Mouse (Mus musculus) kidney, embryonic 15.5 days (tissue): ENCODE measurements around the gene Mylip. TPM values are rescaled to one million over a fixed set of nuclear protein-coding genes. Genes with fewer than 3 reads are reported as not detected.

Experiments
- ATAC-seq: fragments of 200-750 bp; cut with Nextera tagmentation; replicated peaks from 2 replicates; pipeline ENCODE4 v1.8.0; 2017; ENCODE audit warnings: moderate TSS enrichment; ENCODE audit not compliant: low FRiP score
- H3K27ac ChIP-seq: fragments of 300-500 bp; sonication (generic); 2 replicates; pipeline ENCODE4 v1.5.1; 2015; ENCODE audit warnings: mild to moderate bottlenecking, inconsistent platforms
- H3K27me3 ChIP-seq: fragments of 300-500 bp; sonication (generic); 2 replicates; pipeline ENCODE4 v1.6.1; 2015; ENCODE audit warnings: inconsistent platforms
- H3K36me3 ChIP-seq: fragments of 300-500 bp; sonication (generic); 2 replicates; pipeline ENCODE4 v1.6.1; 2015; ENCODE audit warnings: inconsistent platforms
- H3K4me1 ChIP-seq: fragments of 300-500 bp; sonication (generic); 2 replicates; pipeline ENCODE4 v1.6.1; 2015; ENCODE audit warnings: inconsistent platforms
- H3K4me2 ChIP-seq: fragments of 300-500 bp; sonication (generic); 2 replicates; pipeline ENCODE4 v1.6.1; 2015; ENCODE audit warnings: moderate library complexity, mild to moderate bottlenecking, inconsistent platforms
- H3K4me3 ChIP-seq: fragments of 300-500 bp; sonication (generic); replicated peaks from 2 replicates; pipeline ENCODE4 v1.5.1; 2015; ENCODE audit warnings: mild to moderate bottlenecking, inconsistent platforms
- H3K9ac ChIP-seq: fragments of 300-500 bp; sonication (generic); 2 replicates; pipeline ENCODE4 v1.6.1; 2015; ENCODE audit warnings: mild to moderate bottlenecking, inconsistent platforms
- H3K9me3 ChIP-seq: fragments of 300-500 bp; sonication (generic); replicated peaks from 2 replicates; pipeline ENCODE4 v1.6.1; 2016; ENCODE audit warnings: inconsistent platforms
- WGBS: fragments of 180-500 bp; shearing (Covaris S2); methylation state at CpG from one replicate; pipeline ENCODE4 v1.1.7; 2015; ENCODE audit warnings: mixed read lengths; 5-methylcytosine and 5-hydroxymethylcytosine counted together
- polyA plus RNA-seq: library from polyadenylated mRNA; unstranded; fragments of >200 nt; fragmentation: Nextera tagmentation; extraction: Ambion mirVana; gene quantifications from 2 replicates; pipeline ENCODE4 v1.2.1, GENCODE M21; 2015

The Mylip gene
- polyA plus RNA-seq, 1 experiment from 2014 or later, result 13.1 TPM

- no peaks in the 10 kb centered on the region for H3K27me3 ChIP-seq
- no peaks in the 10 kb centered on the region for H3K36me3 ChIP-seq
- 28% methylated on average over 6 of the region's 6 CpGs for WGBS
- no peaks in the 10 kb centered on the region for H3K4me1 ChIP-seq
- H3K27ac ChIP-seq, result no peak overlapping the region
- H3K4me3 ChIP-seq, result no peak overlapping the region
- H3K9ac ChIP-seq, result no peak overlapping the region
- H3K9me3 ChIP-seq, result no peaks in the 10 kb centered on the region
- ATAC-seq, result no peak
- H3K4me2 ChIP-seq, result no peak overlapping the region
Observed at GRCm38 (mm10) chr13:45374846-45375245, 14.7 kb upstream of the Mylip start.

- Histone ChIP-seq H3K36me3 (no peaks in the 10 kb centered on the region), H3K9ac (no peak overlapping the region), H3K4me3 (no peak overlapping the region), H3K4me1 (no peaks in the 10 kb centered on the region), H3K9me3 (no peaks in the 10 kb centered on the region), H3K4me2 (no peak overlapping the region), H3K27ac (no peak overlapping the region), H3K27me3 (no peaks in the 10 kb centered on the region)
- 50% methylated on average over 7 of the region's 7 CpGs for WGBS
- ATAC-seq, result no peak
Observed at GRCm38 (mm10) chr13:45382208-45382607, 7.3 kb upstream of the Mylip start.

- Histone ChIP-seq H3K9me3 (no peaks in the 10 kb centered on the region), H3K4me3 (no peak overlapping the region), H3K27ac (no peak overlapping the region), H3K9ac (no peak overlapping the region), H3K4me2 (no peak overlapping the region), H3K36me3 (no peaks in the 10 kb centered on the region), H3K27me3 (no peaks in the 10 kb centered on the region), H3K4me1 (peaks cover 9% of the 10 kb centered on the region)
- ATAC-seq, result no peak
- WGBS, result 64% methylated on average over 2 of the region's 2 CpGs
Observed at GRCm38 (mm10) chr13:45384636-45385035, 4.9 kb upstream of the Mylip start.

- H3K4me2 ChIP-seq, result no peak overlapping the region
- WGBS, result 90% methylated on average over 6 of the region's 6 CpGs
- H3K27ac ChIP-seq, result no peak overlapping the region
- no peak overlapping the region for H3K4me3 ChIP-seq
- no peak overlapping the region for H3K9ac ChIP-seq
- ATAC-seq, result no peak
- H3K27me3 ChIP-seq, result no peaks in the 10 kb centered on the region
- H3K36me3 ChIP-seq, result no peaks in the 10 kb centered on the region
- peaks cover 13% of the 10 kb centered on the region for H3K4me1 ChIP-seq
- H3K9me3 ChIP-seq, result no peaks in the 10 kb centered on the region
Observed at GRCm38 (mm10) chr13:45385521-45385920, 4.0 kb upstream of the Mylip start.

- Histone ChIP-seq H3K27me3 (no peaks in the 10 kb centered on the region), H3K4me1 (peaks cover 21% of the 10 kb centered on the region), H3K9ac (no peak overlapping the region), H3K4me3 (no peak overlapping the region), H3K4me2 (no peak overlapping the region), H3K9me3 (no peaks in the 10 kb centered on the region), H3K27ac (no peak overlapping the region), H3K36me3 (no peaks in the 10 kb centered on the region)
- ATAC-seq, result no peak
- 84% methylated on average over 14 of the region's 14 CpGs for WGBS
Observed at GRCm38 (mm10) chr13:45386253-45386652, 3.3 kb upstream of the Mylip start.

- Histone ChIP-seq H3K4me3 (no peak overlapping the region), H3K27ac (no peak overlapping the region), H3K36me3 (no peaks in the 10 kb centered on the region), H3K4me2 (no peak overlapping the region), H3K9me3 (no peaks in the 10 kb centered on the region), H3K9ac (no peak overlapping the region), H3K27me3 (no peaks in the 10 kb centered on the region), H3K4me1 (peaks cover 28% of the 10 kb centered on the region)
- WGBS, result 96% methylated on average over 4 of the region's 4 CpGs
- no peak for ATAC-seq
Observed at GRCm38 (mm10) chr13:45387231-45387630, 2.3 kb upstream of the Mylip start.

GRCm38 (mm10) chr13:45388254-45388805 lies 1.2 kb upstream of the Mylip start:
- Histone ChIP-seq H3K4me1 (peaks cover 39% of the 10 kb centered on the region), H3K27me3 (no peaks in the 10 kb centered on the region), H3K4me2 (no peak overlapping the region), H3K36me3 (no peaks in the 10 kb centered on the region), H3K9ac (no peak overlapping the region), H3K4me3 (no peak overlapping the region), H3K27ac (no peak overlapping the region), H3K9me3 (no peaks in the 10 kb centered on the region)
- WGBS, result 75% methylated on average over 16 of the region's 16 CpGs
- ATAC-seq, result no peak

GRCm38 (mm10) chr13:45388889-45389288 lies 653 bp upstream of the Mylip start:
- Histone ChIP-seq H3K27me3 (no peaks in the 10 kb centered on the region), H3K36me3 (no peaks in the 10 kb centered on the region; the same call in 1 of the 2 replicates), H3K9ac (no peak overlapping the region), H3K4me2 (peak overlapping the region; percentile 94), H3K27ac (no peak overlapping the region; the same call in 1 of the 2 replicates), H3K4me1 (peaks cover 42% of the 10 kb centered on the region), H3K4me3 (peak overlapping the region; percentile 86), H3K9me3 (no peaks in the 10 kb centered on the region)
- 35% methylated on average over 4 of the region's 4 CpGs for WGBS
- ATAC-seq, result no peak

GRCm38 (mm10) chr13:45390312-45390961 lies 895 bp downstream of the Mylip start:
- ATAC-seq, result 0 out of 2 replicates have a peak, but pooled peaks have one; percentile 4
- WGBS, result under 1% methylated on average over 25 of the region's 25 CpGs
- H3K4me2 ChIP-seq, result peak overlapping the region; percentile 94
- peaks cover 7% of the 10 kb centered on the region; the same call in 1 of the 2 replicates for H3K36me3 ChIP-seq
- H3K4me1 ChIP-seq, result peaks cover 58% of the 10 kb centered on the region
- peak overlapping the region; percentile 77 for H3K9ac ChIP-seq
- no peaks in the 10 kb centered on the region for H3K9me3 ChIP-seq
- peak overlapping the region; percentile 86 for H3K4me3 ChIP-seq
- peak overlapping the region; percentile 91 for H3K27ac ChIP-seq
- H3K27me3 ChIP-seq, result no peaks in the 10 kb centered on the region

GRCm38 (mm10) chr13:45390962-45391853 lies 1.7 kb downstream of the Mylip start:
- peak overlapping the region; percentile 94 for H3K4me2 ChIP-seq
- peak overlapping the region; percentile 91 for H3K27ac ChIP-seq
- no peaks in the 10 kb centered on the region for H3K9me3 ChIP-seq
- peaks cover 66% of the 10 kb centered on the region for H3K4me1 ChIP-seq
- peak overlapping the region; percentile 86 for H3K4me3 ChIP-seq
- no peaks in the 10 kb centered on the region for H3K27me3 ChIP-seq
- H3K36me3 ChIP-seq, result peaks cover 8% of the 10 kb centered on the region; the same call in 1 of the 2 replicates
- 6% methylated on average over 19 of the region's 19 CpGs for WGBS
- H3K9ac ChIP-seq, result peak overlapping the region; percentile 77
- peak; percentile 76 for ATAC-seq

- ATAC-seq, result no peak
- Histone ChIP-seq H3K4me1 (peaks cover 72% of the 10 kb centered on the region), H3K36me3 (peaks cover 8% of the 10 kb centered on the region; the same call in 1 of the 2 replicates), H3K4me2 (peak overlapping the region; percentile 94), H3K9ac (0 out of 2 replicates have a peak overlapping the region, but pooled peaks have one; percentile 77), H3K4me3 (peak overlapping the region; percentile 86), H3K27ac (peak overlapping the region; percentile 91), H3K27me3 (no peaks in the 10 kb centered on the region), H3K9me3 (no peaks in the 10 kb centered on the region)
- WGBS, result 20% methylated on average over 9 of the region's 9 CpGs
Observed at GRCm38 (mm10) chr13:45391854-45392454, 2.4 kb downstream of the Mylip start.
